31 mouse cellular contexts compared by ENCODE assay signal in the genomic region with DNA sequence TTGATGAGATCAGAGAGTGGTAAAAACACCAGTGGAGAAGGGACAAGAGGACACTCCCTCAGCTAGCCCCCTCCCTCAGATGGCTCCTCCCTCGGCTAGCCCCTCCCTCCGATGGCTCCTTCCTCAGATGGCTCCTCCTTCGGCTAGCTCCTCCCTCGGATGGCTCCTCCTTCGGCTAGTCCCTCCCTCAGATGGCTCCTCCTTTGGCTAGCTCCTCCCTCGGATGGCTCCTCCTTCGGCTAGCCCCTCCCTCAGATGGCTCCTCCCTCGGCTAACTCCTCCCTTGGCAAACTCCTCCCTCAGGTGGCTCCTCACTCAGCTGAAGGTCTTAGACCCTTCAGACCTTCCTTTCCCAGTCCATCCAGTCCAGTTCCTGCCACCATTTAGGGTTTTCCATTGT. TPM values are rescaled to one million over a fixed set of nuclear protein-coding genes. Genes with fewer than 3 reads are reported as not detected.
DNase-seq lines count a peak whose midpoint lies in the region; ATAC-seq and TF ChIP-seq lines count a peak whose summit lies in the region.
"Had no signal": no experiment of that assay in that cellular context is flagged by ENCODE, and none has a peak within 500 bp of the region (broad histone marks: within the 10 kb centered on the region; RNA-seq: fewer than 3 reads in every experiment).

No protein-coding gene starts in this region.

- H3K9ac ChIP-seq in ES-E14 (ENCODE audit: insufficient read depth, low read depth, low read length, poor library complexity, severe bottlenecking) = no peak overlapping the region
- no peak overlapping the region for H3K9ac ChIP-seq in forebrain, embryonic 16.5 days (replicated peaks; ENCODE audit: low read depth, low read length)
- H3K9ac ChIP-seq: embryonic facial prominence, embryonic 13.5 days; forebrain, embryonic 12.5 days; forebrain, embryonic 15.5 days; hindbrain, embryonic 12.5 days; hindbrain, embryonic 15.5 days had no signal

- H3K9me3 ChIP-seq in ES-E14 (ENCODE audit: control insufficient read depth, insufficient read depth, low read depth, low read length) = no peaks in the 10 kb centered on the region
- peaks cover 5% of the 10 kb centered on the region; the same call in 1 of the 2 replicates for H3K9me3 ChIP-seq in forebrain, embryonic 16.5 days (ENCODE audit: control insufficient read depth, low read length)
- H3K9me3 ChIP-seq: embryonic facial prominence, embryonic 13.5 days; forebrain, embryonic 15.5 days; hindbrain, embryonic 12.5 days; hindbrain, embryonic 15.5 days had no signal

- no peak overlapping the region for H3K4me3 ChIP-seq in ES-E14 (ENCODE audit: insufficient read depth in 1 of 2, low read depth in 1 of 2, low read length in 2 of 2, poor library complexity in 1 of 2, severe bottlenecking in 1 of 2)
- H3K4me3 ChIP-seq in forebrain, embryonic 16.5 days (replicated peaks; ENCODE audit: low read length) = no peak overlapping the region
- H3K4me3 ChIP-seq: embryonic facial prominence, embryonic 10.5 days; embryonic facial prominence, embryonic 13.5 days; erythroblast, embryonic 14.5 days; forebrain, embryonic 12.5 days; forebrain, embryonic 15.5 days; hindbrain, embryonic 12.5 days; hindbrain, embryonic 15.5 days had no signal

- in situ Hi-C loops in ES-E14 (cut with MboI; ENCODE audit: low sequenced_read_pairs in 2 of 2, unreplicated experiment in 2 of 2) = no loop called here

- no peaks in the 10 kb centered on the region for H3K27me3 ChIP-seq in forebrain, embryonic 16.5 days (replicated peaks; ENCODE audit: control insufficient read depth, insufficient read depth, low read length)
- H3K27me3 ChIP-seq: forebrain, embryonic 15.5 days; hindbrain, embryonic 15.5 days had no signal

- no peak overlapping the region for H3K27ac ChIP-seq in ES-E14 (ENCODE audit: insufficient read depth, low read depth, low read length, poor library complexity, severe bottlenecking)
- H3K27ac ChIP-seq in forebrain, embryonic 16.5 days (ENCODE audit: low read length) = no peak overlapping the region
- H3K27ac ChIP-seq: embryonic facial prominence, embryonic 10.5 days; embryonic facial prominence, embryonic 13.5 days; forebrain, embryonic 12.5 days; forebrain, embryonic 15.5 days; hindbrain, embryonic 12.5 days; hindbrain, embryonic 15.5 days had no signal

- ATAC-seq in forebrain, embryonic 16.5 days = no peak
- ATAC-seq: CD4-positive, CD25-positive, alpha-beta regulatory T cell, adult 4 months; forebrain, embryonic 15.5 days; inflammation-experienced regulatory T-cells, adult 6 months; intestine, embryonic 16.5 days; Patski had no signal

- DNase-seq in A20 (ENCODE audit: low read depth, low spot score) (peak; percentile 30), ES-E14 (ENCODE audit: low read depth, low spot score) (peak; percentile 59), ZHBTc4 (ENCODE audit: low read depth, low spot score) (peak; percentile 88)
- DNase-seq in testis, postnatal 10 days (ENCODE audit: low spot score) = peak; percentile 45
- DNase-seq in lung, postnatal 10 days = no peak
- DNase-seq in left cerebral cortex, adult 9 months (ENCODE audit: low spot score in 2 of 2) = no peak
- DNase-seq: adrenal gland, postnatal 10 days; adrenal gland, postnatal 36 days; cerebellum, adult 2 months; cerebellum, adult 9-11 months; cerebellum, postnatal 25 days; gastrocnemius, postnatal 14 days; heart, adult 11 months had no signal

- WGBS in forebrain, embryonic 16.5 days = 86% methylated on average over 8 of the region's 8 CpGs

- no peaks in the 10 kb centered on the region for H3K36me3 ChIP-seq in ES-E14 (ENCODE audit: control insufficient read depth, insufficient read depth, low read length, poor library complexity, severe bottlenecking)
- H3K36me3 ChIP-seq in forebrain, embryonic 16.5 days (ENCODE audit: control insufficient read depth, insufficient read depth) = no peaks in the 10 kb centered on the region
- H3K36me3 ChIP-seq: embryonic facial prominence, embryonic 10.5 days; embryonic facial prominence, embryonic 13.5 days; forebrain, embryonic 12.5 days; forebrain, embryonic 15.5 days; G1E; hindbrain, embryonic 12.5 days; hindbrain, embryonic 15.5 days had no signal

- no peak overlapping the region for H3K4me2 ChIP-seq in forebrain, embryonic 16.5 days (ENCODE audit: low read length)
- H3K4me2 ChIP-seq: embryonic facial prominence, embryonic 13.5 days; forebrain, embryonic 12.5 days; forebrain, embryonic 15.5 days; heart, embryonic 11.5 days; hindbrain, embryonic 12.5 days; hindbrain, embryonic 15.5 days had no signal

- peaks cover 3 to 4% of the 10 kb centered on the region in 2 experiments; a peak in 2 of 4 replicates for H3K4me1 ChIP-seq in ES-E14 (ENCODE audit: control insufficient read depth in 2 of 2, insufficient read depth in 2 of 2, low read length in 2 of 2, poor library complexity in 1 of 2)
- H3K4me1 ChIP-seq in forebrain, embryonic 16.5 days (replicated peaks; ENCODE audit: control insufficient read depth, insufficient read depth, low read length) = peaks cover 7% of the 10 kb centered on the region

TF ChIP-seq in ES-E14, 5 proteins besides CTCF, POLR2A, EP300 and RAD21:
- TF ChIP-seq ZNF384 (IDR thresholded peaks at IDR 0.05; ENCODE audit: low read depth, low read length) = no peak
- no peak for TF ChIP-seq CHD2 (IDR thresholded peaks at IDR 0.05; ENCODE audit: low read depth, low read length)
- TF ChIP-seq MAFK (IDR thresholded peaks at IDR 0.05; ENCODE audit: insufficient read depth, low read depth, low read length) = no peak
- TF ChIP-seq HCFC1 (IDR thresholded peaks at IDR 0.05; ENCODE audit: borderline replicate concordance, insufficient read depth, low read length) = no peak
- no peak for TF ChIP-seq ZC3H11A (IDR thresholded peaks at IDR 0.05; ENCODE audit: borderline replicate concordance, low read depth, low read length)
TF ChIP-seq in ES-E14: peak in this region for 0.

RNA-seq across cellular contexts. Expression of a gene that starts 51.5 kb away (rescaled TPM):
- 0.22 and 0.32 TPM in 2 replicates for total RNA-seq in ES-E14 (2012; rRNA removed)
- polyA plus RNA-seq in forebrain, embryonic 16.5 days (2015; fragmentation: Nextera tagmentation; extraction: Ambion mirVana) = 3.0 and 4.8 TPM in 2 replicates
- total RNA-seq: common myeloid progenitor, adult 5-6 weeks; heart, adult 8-10 months; hematopoietic stem cell, adult 5-6 weeks had no signal
- polyA plus RNA-seq: C2C12; CD4-positive, CD25-positive, alpha-beta regulatory T cell, adult 4 months; erythroblast, embryonic 14.5 days; G1E had no signal

Comparison
In these comparisons a context has a peak if more than half of its experiments do, and no peak if none do; other contexts are left out.
1. DNase-seq: peak in A20 (single experiment), ES-E14 (single experiment), ZHBTc4 (single experiment) and testis, postnatal 10 days (single experiment); none in lung, postnatal 10 days (single experiment) and left cerebral cortex, adult 9 months (0 of 2).